8 mouse cellular contexts compared by ENCODE assay signal in the genomic region with DNA sequence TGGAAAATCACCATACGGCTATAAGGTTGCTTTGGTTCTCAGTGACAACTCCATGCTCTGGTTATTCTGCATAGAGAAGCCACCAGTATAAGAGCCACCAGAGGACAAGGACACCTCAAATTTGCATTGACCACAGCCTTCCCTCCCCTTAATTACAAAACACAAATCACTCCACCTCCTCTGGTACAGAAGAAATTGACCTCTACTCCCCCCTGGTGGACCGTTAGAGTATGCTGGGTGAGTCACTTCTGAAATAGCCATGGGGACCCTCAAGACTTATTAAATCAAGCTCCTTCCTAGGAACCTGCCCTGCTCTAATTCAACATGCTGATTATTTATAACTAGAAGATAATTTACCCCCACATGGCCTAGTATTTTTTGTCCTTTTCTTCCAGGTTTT.
DNase-seq lines count a peak whose midpoint lies in the region; ATAC-seq and TF ChIP-seq lines count a peak whose summit lies in the region.

No protein-coding gene starts in this region.

- WGBS in forebrain, embryonic 16.5 days, result 51% methylated on average over 2 of the region's 2 CpGs

- H3K27me3 ChIP-seq in forebrain, embryonic 16.5 days (replicated peaks; ENCODE audit: control insufficient read depth, insufficient read depth, low read length), result no peaks in the 10 kb centered on the region

- no peaks in the 10 kb centered on the region for H3K36me3 ChIP-seq in forebrain, embryonic 16.5 days (ENCODE audit: control insufficient read depth, insufficient read depth)

- H3K9ac ChIP-seq in forebrain, embryonic 16.5 days (replicated peaks; ENCODE audit: low read depth, low read length), result no peak overlapping the region

- no peak overlapping the region for H3K27ac ChIP-seq in left cerebral cortex, adult 2 months
- H3K27ac ChIP-seq in forebrain, embryonic 16.5 days (ENCODE audit: low read length), result no peak overlapping the region

- ATAC-seq in forebrain, embryonic 16.5 days, result peak; percentile 38; the same call in 1 of the 2 replicates

- peak; percentile 28 for DNase-seq in adrenal gland, postnatal 10 days
- no peak for DNase-seq in adrenal gland, adult 18-20 months (ENCODE audit: low spot score in 2 of 2)
- DNase-seq in left cerebral cortex, adult 2 months (ENCODE audit: extremely low spot score in 1 of 2, low spot score in 2 of 2), result no peak
- no peak for DNase-seq in left cerebral cortex, postnatal 36 days (ENCODE audit: low spot score in 2 of 2)
- DNase-seq in Muller cell, postnatal 12 days (ENCODE audit: inconsistent ontology term), result peak; percentile 60
- no peak for DNase-seq in c-Kit-positive CD71-positive TER-119-positive erythroid progenitor cells, embryonic 14.5 days (ENCODE audit: low spot score)
- no peak for DNase-seq in left cerebral cortex, adult 9 months (ENCODE audit: low spot score in 2 of 2)

- peaks cover 20% of the 10 kb centered on the region for H3K4me1 ChIP-seq in forebrain, embryonic 16.5 days (replicated peaks; ENCODE audit: control insufficient read depth, insufficient read depth, low read length)

- no peak overlapping the region for H3K4me3 ChIP-seq in left cerebral cortex, adult 2 months
- no peak overlapping the region for H3K4me3 ChIP-seq in forebrain, embryonic 16.5 days (replicated peaks; ENCODE audit: low read length)

- intact Hi-C loops in left cerebral cortex, adult 2 months (cut with DNase I), result loop anchor here (5.0 to 10.0 kb wide), 2 partner anchors 137 to 270 kb away; no protein-coding TSS in a partner anchor
- intact Hi-C loops in left cerebral cortex, postnatal 36 days (cut with DNase I), result loop anchor here (5.0 kb wide), 1 partner anchor 142 kb away; a partner anchor contains a TSS

- H3K9me3 ChIP-seq in forebrain, embryonic 16.5 days (ENCODE audit: control insufficient read depth, low read length), result no peaks in the 10 kb centered on the region

- H3K4me2 ChIP-seq in forebrain, embryonic 16.5 days (ENCODE audit: low read length), result no peak overlapping the region

- peak; percentile 60 for TF ChIP-seq CTCF in left cerebral cortex, adult 2 months (IDR thresholded peaks at IDR 0.05)

Comparison
In these comparisons a context has a peak if more than half of its experiments do, and no peak if none do; other contexts are left out.
1. DNase-seq: peak in adrenal gland, postnatal 10 days (single experiment) and Muller cell, postnatal 12 days (single experiment); none in adrenal gland, adult 18-20 months (0 of 2), left cerebral cortex, adult 2 months (0 of 2), left cerebral cortex, postnatal 36 days (0 of 2), c-Kit-positive CD71-positive TER-119-positive erythroid progenitor cells, embryonic 14.5 days (single experiment) and left cerebral cortex, adult 9 months (0 of 2).